Comparison of ENCODE assay signal across 14 mouse cellular contexts in the genomic region with DNA sequence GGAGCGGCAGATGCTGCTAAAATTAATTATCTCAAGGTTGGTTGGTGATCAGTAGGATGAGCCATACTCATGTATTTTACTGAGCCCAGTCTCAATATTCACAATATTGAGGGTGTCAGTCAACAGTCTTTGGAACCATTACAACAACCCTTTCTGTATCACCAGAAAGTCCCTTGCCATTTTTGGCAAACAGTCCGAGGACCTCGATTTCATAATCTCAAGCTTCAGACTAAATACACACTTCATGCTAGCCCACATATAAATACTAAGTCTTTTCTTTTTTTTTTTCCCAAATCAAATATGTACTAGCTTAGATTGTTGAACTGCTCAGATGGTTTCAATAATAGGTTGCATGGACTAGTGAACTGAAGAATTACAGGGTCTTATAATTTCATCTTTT.
"Had no signal": no experiment of that assay in that cellular context is flagged by ENCODE, and none has a peak within 500 bp of the region (broad histone marks: within the 10 kb centered on the region; RNA-seq: fewer than 3 reads in every experiment).

No protein-coding gene starts in this region.

- H3K4me2 ChIP-seq: liver, embryonic 13.5 days; midbrain, embryonic 11.5 days; midbrain, embryonic 15.5 days; neural tube, embryonic 13.5 days had no signal

- H3K9ac ChIP-seq: liver, embryonic 13.5 days; midbrain, embryonic 15.5 days; neural tube, embryonic 13.5 days had no signal

- H3K27ac ChIP-seq: kidney, postnatal 0 days; layer of hippocampus, adult 2 months; left cerebral cortex, adult 2 months; liver, embryonic 13.5 days; midbrain, embryonic 15.5 days; neural tube, embryonic 13.5 days had no signal

- H3K9me3 ChIP-seq: liver, embryonic 13.5 days; midbrain, embryonic 15.5 days; neural tube, embryonic 13.5 days had no signal

- H3K4me3 ChIP-seq: layer of hippocampus, adult 2 months; left cerebral cortex, adult 2 months; liver, embryonic 13.5 days; midbrain, embryonic 15.5 days; myocyte; neural tube, embryonic 13.5 days had no signal

- ATAC-seq: intestine, embryonic 16.5 days; midbrain, embryonic 15.5 days had no signal

- H3K36me3 ChIP-seq: liver, embryonic 13.5 days; midbrain, embryonic 15.5 days; neural tube, embryonic 13.5 days had no signal

- DNase-seq: kidney, adult 18-20 months; kidney, postnatal 25 days; layer of hippocampus, postnatal 36 days; liver, embryonic 13.5 days; thymus, adult 18-20 months; thymus, postnatal 36 days had no signal

- H3K27me3 ChIP-seq: midbrain, embryonic 15.5 days; neural tube, embryonic 13.5 days had no signal

- H3K4me1 ChIP-seq: liver, embryonic 13.5 days; midbrain, embryonic 15.5 days had no signal
